Mouse (Mus musculus) midbrain, embryonic 16.5 days (tissue): Measurements from ENCODE around the gene Meltf. TPM values are rescaled to one million over a fixed set of nuclear protein-coding genes. Genes with fewer than 3 reads are reported as not detected.
A peak's percentile ranks its signal among the peaks of the same experiment; 100 is the strongest.

Experiments
- ATAC-seq: fragments of 200-750 bp; cut with Nextera tagmentation; 2 replicates; pipeline ENCODE4 v1.8.0; 2017; ENCODE audit warnings: moderate TSS enrichment
- H3K27ac ChIP-seq: fragments of 300-500 bp; sonication (generic); 2 replicates; pipeline ENCODE4 v1.5.1; 2014; ENCODE audit warnings: mild to moderate bottlenecking, low read length, mixed read lengths
- H3K27me3 ChIP-seq: fragments of 300-500 bp; sonication (generic); 2 replicates; pipeline ENCODE4 v1.6.1; 2014; ENCODE audit warnings: low read depth, low read length, mixed read lengths; ENCODE audit not compliant: control insufficient read depth, insufficient read depth
- H3K36me3 ChIP-seq: fragments of 300-500 bp; sonication (generic); 2 replicates; pipeline ENCODE4 v1.6.1; 2014; ENCODE audit warnings: mild to moderate bottlenecking, low read length, moderate library complexity, mixed read lengths; ENCODE audit not compliant: control insufficient read depth, insufficient read depth
- H3K4me1 ChIP-seq: fragments of 300-500 bp; sonication (generic); 2 replicates; pipeline ENCODE4 v1.6.1; 2014; ENCODE audit warnings: mild to moderate bottlenecking, low read length, mixed read lengths; ENCODE audit not compliant: control insufficient read depth, insufficient read depth
- H3K4me2 ChIP-seq: fragments of 300-500 bp; sonication (generic); 2 replicates; pipeline ENCODE4 v1.6.1; 2014; ENCODE audit warnings: mild to moderate bottlenecking, low read length, mixed read lengths
- H3K4me3 ChIP-seq: fragments of 300-500 bp; sonication (generic); 2 replicates; pipeline ENCODE4 v1.5.1; 2014; ENCODE audit warnings: low read depth, mild to moderate bottlenecking, low read length, moderate library complexity, mixed read lengths
- H3K9ac ChIP-seq: fragments of 300-500 bp; sonication (generic); 2 replicates; pipeline ENCODE4 v1.6.1; 2014; ENCODE audit warnings: low read depth, low read length, mixed read lengths
- H3K9me3 ChIP-seq: fragments of 300-500 bp; sonication (generic); replicated peaks from 2 replicates; pipeline ENCODE4 v1.6.1; 2014; ENCODE audit warnings: mild to moderate bottlenecking, low read length, mixed read lengths; ENCODE audit not compliant: control insufficient read depth, poor library complexity, severe bottlenecking
- WGBS: fragments of 180-500 bp; shearing (Covaris S2); extraction: QIAGEN DNeasy Blood & Tissue Kit; methylation state at CpG from one replicate; pipeline ENCODE4 v1.1.7; 2014; 5-methylcytosine and 5-hydroxymethylcytosine counted together
- polyA plus RNA-seq: library from polyadenylated mRNA; unstranded; fragments of >200 nt; fragmentation: Nextera tagmentation; extraction: Ambion mirVana; gene quantifications from 2 replicates; pipeline ENCODE4 v1.2.1, GENCODE M21; 2015

Meltf gene
- polyA plus RNA-seq, 1 experiment from 2014 or later = 0.28 TPM

GRCm38 (mm10) chr16:31924368-31924767, 45.8 kb downstream of the Meltf start:
- H3K27me3 ChIP-seq = no peaks in the 10 kb centered on the region
- no peaks in the 10 kb centered on the region for H3K4me1 ChIP-seq
- H3K36me3 ChIP-seq = no peaks in the 10 kb centered on the region
- no peak overlapping the region for H3K4me2 ChIP-seq
- ATAC-seq = no peak
- no peak overlapping the region for H3K9ac ChIP-seq
- WGBS = 86% methylated on average over 6 of the region's 6 CpGs
- no peaks in the 10 kb centered on the region for H3K9me3 ChIP-seq
- no peak overlapping the region for H3K4me3 ChIP-seq
- H3K27ac ChIP-seq = no peak overlapping the region

- Histone ChIP-seq H3K4me3 (no peak overlapping the region), H3K4me2 (no peak overlapping the region), H3K4me1 (no peaks in the 10 kb centered on the region), H3K9ac (no peak overlapping the region), H3K36me3 (no peaks in the 10 kb centered on the region), H3K27me3 (no peaks in the 10 kb centered on the region), H3K9me3 (no peaks in the 10 kb centered on the region), H3K27ac (no peak overlapping the region)
- 72% methylated on average over 6 of the region's 6 CpGs for WGBS
- ATAC-seq = no peak
Measured at GRCm38 (mm10) chr16:31926091-31926490, 47.5 kb downstream of the Meltf start.

GRCm38 (mm10) chr16:31926547-31927182, 48.1 kb downstream of the Meltf start:
- Histone ChIP-seq H3K4me3 (no peak overlapping the region), H3K9me3 (no peaks in the 10 kb centered on the region), H3K4me1 (no peaks in the 10 kb centered on the region), H3K36me3 (no peaks in the 10 kb centered on the region), H3K4me2 (no peak overlapping the region), H3K27ac (no peak overlapping the region), H3K27me3 (no peaks in the 10 kb centered on the region), H3K9ac (no peak overlapping the region)
- no peak for ATAC-seq
- WGBS = 83% methylated on average over 13 of the region's 13 CpGs

GRCm38 (mm10) chr16:31927412-31927811, 48.8 kb downstream of the Meltf start:
- H3K9me3 ChIP-seq = no peaks in the 10 kb centered on the region
- no peak overlapping the region for H3K9ac ChIP-seq
- no peaks in the 10 kb centered on the region for H3K36me3 ChIP-seq
- no peak overlapping the region for H3K4me3 ChIP-seq
- no peaks in the 10 kb centered on the region for H3K27me3 ChIP-seq
- no peak overlapping the region for H3K27ac ChIP-seq
- 93% methylated on average over 5 of the region's 5 CpGs for WGBS
- H3K4me2 ChIP-seq = no peak overlapping the region
- no peak for ATAC-seq
- peaks cover 3% of the 10 kb centered on the region; the same call in 1 of the 2 replicates for H3K4me1 ChIP-seq

- H3K27ac ChIP-seq = no peak overlapping the region
- WGBS = 50% methylated on average over 17 of the region's 17 CpGs
- H3K36me3 ChIP-seq = no peaks in the 10 kb centered on the region
Measured at GRCm38 (mm10) chr16:31931330-31931729, 52.7 kb downstream of the Meltf start.

GRCm38 (mm10) chr16:31932255-31932654, 53.6 kb downstream of the Meltf start:
- Histone ChIP-seq H3K36me3 (no peaks in the 10 kb centered on the region), H3K4me3 (no peak overlapping the region), H3K9ac (no peak overlapping the region; the same call in 1 of the 2 replicates), H3K27ac (peak overlapping the region; percentile 97), H3K9me3 (no peaks in the 10 kb centered on the region), H3K4me1 (peaks cover 22% of the 10 kb centered on the region), H3K27me3 (peaks cover 5% of the 10 kb centered on the region; the same call in 1 of the 2 replicates), H3K4me2 (no peak overlapping the region)
- 0 out of 2 replicates have a peak, but pooled peaks have one; percentile 4 for ATAC-seq
- 27% methylated on average over 5 of the region's 5 CpGs for WGBS

More at GRCm38 (mm10) chr16:31931330-31931729, 52.7 kb downstream of the Meltf start:
- H3K27me3 ChIP-seq = peaks cover 4% of the 10 kb centered on the region; the same call in 1 of the 2 replicates
- no peak for ATAC-seq
- H3K4me2 ChIP-seq = no peak overlapping the region
- H3K9me3 ChIP-seq = no peaks in the 10 kb centered on the region
- no peak overlapping the region for H3K9ac ChIP-seq
- H3K4me3 ChIP-seq = no peak overlapping the region
- peaks cover 22% of the 10 kb centered on the region for H3K4me1 ChIP-seq

- H3K27me3 ChIP-seq = peaks cover 5% of the 10 kb centered on the region; the same call in 1 of the 2 replicates
- peak overlapping the region; percentile 78 for H3K4me2 ChIP-seq
- H3K9me3 ChIP-seq = no peaks in the 10 kb centered on the region
- ATAC-seq = peak; percentile 97
- H3K4me1 ChIP-seq = peaks cover 22% of the 10 kb centered on the region
- no peaks in the 10 kb centered on the region for H3K36me3 ChIP-seq
- H3K27ac ChIP-seq = peak overlapping the region; percentile 97
- under 1% methylated on average over 50 of the region's 50 CpGs for WGBS
- H3K4me3 ChIP-seq = peak overlapping the region; percentile 43
- H3K9ac ChIP-seq = peak overlapping the region; percentile 77
Measured at GRCm38 (mm10) chr16:31932840-31933697, 54.5 kb downstream of the Meltf start.

- ATAC-seq = peak; percentile 9
- peak within 1 kb of the TSS; percentile 78 for H3K4me2 ChIP-seq
- H3K27ac ChIP-seq = peak within 1 kb of the TSS; percentile 97
- peak within 1 kb of the TSS; percentile 77 for H3K9ac ChIP-seq
- peak within 1 kb of the TSS; percentile 43 for H3K4me3 ChIP-seq
- peaks cover 22% of the 10 kb centered on the region for H3K4me1 ChIP-seq
- peaks cover 5% of the 10 kb centered on the region; the same call in 1 of the 2 replicates for H3K27me3 ChIP-seq
- 4% methylated on average over 42 of the region's 42 CpGs for WGBS
- H3K9me3 ChIP-seq = no peaks in the 10 kb centered on the region
- no peaks in the 10 kb centered on the region for H3K36me3 ChIP-seq
Measured at GRCm38 (mm10) chr16:31933751-31934549, 55.3 kb downstream of the Meltf start, which contains the start of gene Pigz. Pigz (plus strand) TSS chr16:31933851.
